Mouse (Mus musculus): ENCODE results near the gene Hao2. TPM values are rescaled to one million over a fixed set of nuclear protein-coding genes. Genes with fewer than 3 reads are reported as not detected.

Gene Hao2
- polyA plus RNA-seq (2015; fragmentation: Nextera tagmentation; extraction: Ambion mirVana): 0.11 and 0.15 TPM in 2 replicates

GRCm38 (mm10) chr3:98893057-98893772, at the start of gene Hao2:
Hao2 (minus strand) TSS chr3:98893239.
- H3K36me3 ChIP-seq: no peaks in the 10 kb centered on the region
- no peak for ATAC-seq (ENCODE audit: borderline replicate concordance, extremely low read depth, low FRiP score, low TSS enrichment)
- no peak within 1 kb of the TSS for H3K27ac ChIP-seq
- H3K4me3 ChIP-seq: no peak within 1 kb of the TSS
- H3K27me3 ChIP-seq: no peaks in the 10 kb centered on the region
- H3K4me2 ChIP-seq: no peak within 1 kb of the TSS
- 59% methylated on average over 3 of the region's 3 CpGs for WGBS
- H3K4me1 ChIP-seq: no peaks in the 10 kb centered on the region
- H3K9me3 ChIP-seq: no peaks in the 10 kb centered on the region
- no peak within 1 kb of the TSS for H3K9ac ChIP-seq

GRCm38 (mm10) chr3:98941601-98942000, 48.6 kb upstream of the Hao2 start:
- Histone ChIP-seq H3K4me3 (peak overlapping the region; percentile 16), H3K27ac (no peak overlapping the region), H3K4me2 (peak overlapping the region; percentile 56), H3K9ac (no peak overlapping the region), H3K27me3 (no peaks in the 10 kb centered on the region), H3K36me3 (no peaks in the 10 kb centered on the region), H3K9me3 (no peaks in the 10 kb centered on the region), H3K4me1 (no peaks in the 10 kb centered on the region; the same call in 1 of the 2 replicates)
- no peak for ATAC-seq (ENCODE audit: borderline replicate concordance, extremely low read depth, low FRiP score, low TSS enrichment)
- 31% methylated on average over 10 of the region's 10 CpGs for WGBS

GRCm38 (mm10) chr3:98941066-98941551, 48.1 kb upstream of the Hao2 start:
- H3K4me3 ChIP-seq: peak overlapping the region; percentile 16
- H3K4me2 ChIP-seq: peak overlapping the region; percentile 56
- no peak overlapping the region for H3K9ac ChIP-seq
- H3K27me3 ChIP-seq: no peaks in the 10 kb centered on the region
- no peak for ATAC-seq (ENCODE audit: borderline replicate concordance, extremely low read depth, low FRiP score, low TSS enrichment)
- H3K4me1 ChIP-seq: no peaks in the 10 kb centered on the region; the same call in 1 of the 2 replicates
- no peaks in the 10 kb centered on the region for H3K36me3 ChIP-seq
- no peak overlapping the region for H3K27ac ChIP-seq
- WGBS: 6% methylated on average over 23 of the region's 24 CpGs
- no peaks in the 10 kb centered on the region for H3K9me3 ChIP-seq

- Histone ChIP-seq H3K27me3 (no peaks in the 10 kb centered on the region), H3K36me3 (no peaks in the 10 kb centered on the region), H3K9ac (no peak overlapping the region), H3K4me2 (no peak overlapping the region), H3K9me3 (no peaks in the 10 kb centered on the region), H3K27ac (no peak overlapping the region), H3K4me1 (no peaks in the 10 kb centered on the region; the same call in 1 of the 2 replicates), H3K4me3 (no peak overlapping the region)
- ATAC-seq (ENCODE audit: borderline replicate concordance, extremely low read depth, low FRiP score, low TSS enrichment): no peak
- 69% methylated on average over 4 of the region's 4 CpGs for WGBS
Measured at GRCm38 (mm10) chr3:98940225-98940624, 47.2 kb upstream of the Hao2 start.

GRCm38 (mm10) chr3:98936446-98936845, 43.4 kb upstream of the Hao2 start:
- no peaks in the 10 kb centered on the region for H3K9me3 ChIP-seq
- WGBS: 73% methylated on average over 3 of the region's 3 CpGs
- H3K9ac ChIP-seq: no peak overlapping the region
- no peaks in the 10 kb centered on the region for H3K36me3 ChIP-seq
- no peak overlapping the region for H3K27ac ChIP-seq
- H3K27me3 ChIP-seq: no peaks in the 10 kb centered on the region
- H3K4me3 ChIP-seq: no peak overlapping the region
- no peak overlapping the region for H3K4me2 ChIP-seq
- no peaks in the 10 kb centered on the region; the same call in 1 of the 2 replicates for H3K4me1 ChIP-seq
- ATAC-seq (ENCODE audit: borderline replicate concordance, extremely low read depth, low FRiP score, low TSS enrichment): no peak

- Histone ChIP-seq H3K9me3 (no peaks in the 10 kb centered on the region), H3K27ac (no peak overlapping the region), H3K4me1 (no peaks in the 10 kb centered on the region), H3K27me3 (no peaks in the 10 kb centered on the region), H3K9ac (no peak overlapping the region), H3K4me2 (no peak overlapping the region), H3K36me3 (no peaks in the 10 kb centered on the region), H3K4me3 (no peak overlapping the region)
- 77% methylated on average over 7 of the region's 7 CpGs for WGBS
- ATAC-seq (ENCODE audit: borderline replicate concordance, extremely low read depth, low FRiP score, low TSS enrichment): no peak
Measured at GRCm38 (mm10) chr3:98934601-98935000, 41.6 kb upstream of the Hao2 start.

GRCm38 (mm10) chr3:98934041-98934440, 41.0 kb upstream of the Hao2 start:
- no peak overlapping the region for H3K27ac ChIP-seq
- 70% methylated on average over 1 of the region's 1 CpGs for WGBS
- ATAC-seq (ENCODE audit: borderline replicate concordance, extremely low read depth, low FRiP score, low TSS enrichment): no peak

GRCm38 (mm10) chr3:98932421-98932820, 39.4 kb upstream of the Hao2 start:
- no peaks in the 10 kb centered on the region for H3K4me1 ChIP-seq
- no peak overlapping the region for H3K4me2 ChIP-seq
- ATAC-seq (ENCODE audit: borderline replicate concordance, extremely low read depth, low FRiP score, low TSS enrichment): no peak
- H3K36me3 ChIP-seq: no peaks in the 10 kb centered on the region
- no peaks in the 10 kb centered on the region for H3K27me3 ChIP-seq
- H3K9ac ChIP-seq: no peak overlapping the region
- H3K9me3 ChIP-seq: no peaks in the 10 kb centered on the region
- H3K27ac ChIP-seq: no peak overlapping the region
- H3K4me3 ChIP-seq: no peak overlapping the region

More at GRCm38 (mm10) chr3:98934041-98934440, 41.0 kb upstream of the Hao2 start:
- Histone ChIP-seq H3K4me2 (no peak overlapping the region), H3K9me3 (no peaks in the 10 kb centered on the region), H3K9ac (no peak overlapping the region), H3K27me3 (no peaks in the 10 kb centered on the region), H3K36me3 (no peaks in the 10 kb centered on the region), H3K4me3 (no peak overlapping the region), H3K4me1 (no peaks in the 10 kb centered on the region)

GRCm38 (mm10) chr3:98931836-98932235, 38.8 kb upstream of the Hao2 start:
- H3K4me2 ChIP-seq: no peak overlapping the region
- H3K27ac ChIP-seq: no peak overlapping the region
- H3K27me3 ChIP-seq: no peaks in the 10 kb centered on the region
- no peak overlapping the region for H3K4me3 ChIP-seq
- no peak for ATAC-seq (ENCODE audit: borderline replicate concordance, extremely low read depth, low FRiP score, low TSS enrichment)
- H3K9ac ChIP-seq: no peak overlapping the region
- no peaks in the 10 kb centered on the region for H3K4me1 ChIP-seq
- WGBS: 13% methylated on average over 1 of the region's 1 CpGs
- H3K9me3 ChIP-seq: no peaks in the 10 kb centered on the region
- no peaks in the 10 kb centered on the region for H3K36me3 ChIP-seq

GRCm38 (mm10) chr3:98920417-98920816, 27.4 kb upstream of the Hao2 start:
- Histone ChIP-seq H3K9ac (no peak overlapping the region), H3K9me3 (no peaks in the 10 kb centered on the region), H3K27me3 (no peaks in the 10 kb centered on the region), H3K27ac (no peak overlapping the region), H3K4me3 (no peak overlapping the region), H3K4me1 (no peaks in the 10 kb centered on the region), H3K36me3 (no peaks in the 10 kb centered on the region), H3K4me2 (no peak overlapping the region)
- ATAC-seq (ENCODE audit: borderline replicate concordance, extremely low read depth, low FRiP score, low TSS enrichment): no peak
- 75% methylated on average over 3 of the region's 3 CpGs for WGBS

- WGBS: 80% methylated on average over 1 of the region's 1 CpGs
Measured at GRCm38 (mm10) chr3:98917260-98917659, 24.2 kb upstream of the Hao2 start.

GRCm38 (mm10) chr3:98916856-98917255, 23.8 kb upstream of the Hao2 start:
- Histone ChIP-seq H3K9me3 (no peaks in the 10 kb centered on the region), H3K4me2 (no peak overlapping the region)

More at GRCm38 (mm10) chr3:98917260-98917659, 24.2 kb upstream of the Hao2 start:
- H3K9ac ChIP-seq: no peak overlapping the region
- no peaks in the 10 kb centered on the region for H3K27me3 ChIP-seq
- no peak overlapping the region for H3K4me3 ChIP-seq
- H3K4me2 ChIP-seq: no peak overlapping the region
- H3K4me1 ChIP-seq: no peaks in the 10 kb centered on the region
- no peak for ATAC-seq (ENCODE audit: borderline replicate concordance, extremely low read depth, low FRiP score, low TSS enrichment)
- H3K36me3 ChIP-seq: no peaks in the 10 kb centered on the region
- H3K27ac ChIP-seq: no peak overlapping the region
- H3K9me3 ChIP-seq: no peaks in the 10 kb centered on the region

More at GRCm38 (mm10) chr3:98916856-98917255, 23.8 kb upstream of the Hao2 start:
- no peaks in the 10 kb centered on the region for H3K4me1 ChIP-seq
- ATAC-seq (ENCODE audit: borderline replicate concordance, extremely low read depth, low FRiP score, low TSS enrichment): no peak
- no peak overlapping the region for H3K4me3 ChIP-seq
- H3K27ac ChIP-seq: no peak overlapping the region
- no peaks in the 10 kb centered on the region for H3K27me3 ChIP-seq
- 65% methylated on average over 2 of the region's 2 CpGs for WGBS
- no peaks in the 10 kb centered on the region for H3K36me3 ChIP-seq
- H3K9ac ChIP-seq: no peak overlapping the region
